8 mouse cellular contexts compared by ENCODE assay signal in the genomic region with DNA sequence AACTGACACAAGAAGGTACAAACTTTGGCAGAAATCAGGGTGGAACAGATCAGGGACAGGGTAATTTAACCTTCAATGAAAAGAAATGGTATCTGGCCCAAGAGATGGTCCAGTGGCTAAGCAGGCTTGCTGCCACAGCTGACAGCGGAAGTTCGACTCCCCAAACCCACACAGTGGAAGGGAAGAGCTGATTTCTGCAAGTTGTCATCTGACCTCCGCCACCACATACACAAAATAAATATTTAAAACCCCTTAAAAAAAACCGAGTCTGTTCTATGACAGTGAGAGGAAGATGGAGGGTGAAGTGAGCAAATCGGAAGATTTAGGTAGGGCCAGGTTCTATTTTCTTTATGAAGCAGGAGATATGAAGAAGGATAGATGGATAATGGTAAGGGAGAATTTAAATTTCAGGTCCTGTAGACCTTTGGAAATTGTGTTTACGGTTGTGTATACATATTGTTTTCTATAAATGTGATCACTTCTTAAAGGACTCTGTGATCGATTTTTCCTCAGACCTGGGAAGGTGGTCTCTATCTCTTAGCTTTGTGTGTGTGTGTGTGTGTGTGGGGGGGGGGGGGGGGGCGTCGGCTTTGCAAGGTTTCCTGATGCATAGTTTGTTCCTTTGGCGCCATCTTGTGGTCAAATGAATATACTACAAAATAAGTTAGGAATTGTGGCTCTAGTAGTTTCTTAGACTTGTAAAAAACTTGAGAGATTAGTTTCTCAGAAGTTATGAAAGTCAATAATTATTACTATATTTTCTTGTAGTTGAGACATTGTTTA. TPM values are rescaled to one million over a fixed set of nuclear protein-coding genes. Genes with fewer than 3 reads are reported as not detected.
DNase-seq lines count a peak whose midpoint lies in the region; ATAC-seq and TF ChIP-seq lines count a peak whose summit lies in the region.

No protein-coding gene starts in this region.

- no peaks in the 10 kb centered on the region for H3K36me3 ChIP-seq in limb, embryonic 14.5 days (ENCODE audit: control insufficient read depth, insufficient read depth, low read length)

- H3K27me3 ChIP-seq in limb, embryonic 14.5 days (ENCODE audit: control insufficient read depth, insufficient read depth, low read length), result no peaks in the 10 kb centered on the region

- H3K4me2 ChIP-seq in limb, embryonic 14.5 days (replicated peaks; ENCODE audit: low read depth, low read length, severe bottlenecking), result no peak overlapping the region

- no peak overlapping the region for H3K9ac ChIP-seq in limb, embryonic 14.5 days (ENCODE audit: low read depth, low read length, severe bottlenecking)

- WGBS in limb, embryonic 14.5 days, result 40% methylated on average over 10 of the region's 10 CpGs

- no peak for TF ChIP-seq POLR2A in limb, embryonic 14.5 days (IDR thresholded peaks at IDR 0.05; ENCODE audit: borderline replicate concordance, extremely low read depth, insufficient read depth, insufficient read length)

- H3K4me3 ChIP-seq in limb, embryonic 14.5 days (replicated peaks; ENCODE audit: low read length), result no peak overlapping the region

- intact Hi-C loops in gastrocnemius, postnatal 14 days (cut with DNase I; ENCODE audit: low total_unique reads), result loop anchor here (5.0 kb wide), 1 partner anchor 290 kb away; no protein-coding TSS in a partner anchor

- H3K4me1 ChIP-seq in limb, embryonic 14.5 days (ENCODE audit: control insufficient read depth, insufficient read depth, low read length), result peaks cover 6% of the 10 kb centered on the region

- H3K27ac ChIP-seq in limb, embryonic 14.5 days (replicated peaks; ENCODE audit: low read depth, low read length), result no peak overlapping the region

- no peaks in the 10 kb centered on the region for H3K9me3 ChIP-seq in limb, embryonic 14.5 days (ENCODE audit: control insufficient read depth, low read length)

- DNase-seq in kidney, postnatal 14 days, result peak; percentile 48
- no peak for DNase-seq in kidney, postnatal 10 days
- peak; percentile 50 for DNase-seq in ES-CJ7 (ENCODE audit: low read depth, low spot score)
- DNase-seq in brain, embryonic 18.5 days (ENCODE audit: low read depth, low spot score), result peak; percentile 46
- peak; percentile 57 for DNase-seq in limb, embryonic 14.5 days (ENCODE audit: low spot score)
- no peak for DNase-seq in adrenal gland, postnatal 36 days
- no peak for DNase-seq in spleen, postnatal 10 days (ENCODE audit: low spot score in 2 of 2)
- DNase-seq in gastrocnemius, postnatal 14 days, result no peak

- ATAC-seq in limb, embryonic 14.5 days (ENCODE audit: low FRiP score, low read depth), result no peak

RNA-seq across cellular contexts. Expression of gene Dnah6, which starts 6.1 kb away (rescaled TPM):
- polyA plus RNA-seq in limb, embryonic 14.5 days (2012; rRNA removed), result 0.03 and 0.04 TPM in 2 replicates
- 0.06 TPM in 2 replicates for polyA plus RNA-seq in limb, embryonic 14.5 days (2014; fragmentation: Nextera tagmentation; extraction: Ambion mirVana)
- total RNA-seq in adrenal gland, postnatal 36 days (2021), result under 1 TPM; 0.03 to 0.07 TPM
- under 1 TPM; 0.04 to 0.06 TPM for total RNA-seq in gastrocnemius, postnatal 14 days (2021)

RNA-seq across cellular contexts. Expression of gene Suclg1, which starts 20.6 kb away (rescaled TPM):
- polyA plus RNA-seq in limb, embryonic 14.5 days (2012; rRNA removed), result 103 and 110 TPM in 2 replicates
- polyA plus RNA-seq in limb, embryonic 14.5 days (2014; fragmentation: Nextera tagmentation; extraction: Ambion mirVana), result 162 and 166 TPM in 2 replicates
- total RNA-seq in adrenal gland, postnatal 36 days (2021), result 100 to 1,000 TPM; 335 to 349 TPM
- total RNA-seq in gastrocnemius, postnatal 14 days (2021), result 100 to 1,000 TPM; 355 to 426 TPM

Comparison
In these comparisons a context has a peak if more than half of its experiments do, and no peak if none do; other contexts are left out.
1. DNase-seq: peak in kidney, postnatal 14 days (single experiment), ES-CJ7 (single experiment), brain, embryonic 18.5 days (single experiment) and limb, embryonic 14.5 days (single experiment); none in kidney, postnatal 10 days (single experiment), adrenal gland, postnatal 36 days (0 of 2), spleen, postnatal 10 days (0 of 2) and gastrocnemius, postnatal 14 days (single experiment).